Mouse (Mus musculus) naive thymus-derived CD4-positive, alpha-beta T cell, adult 2 months (primary cell): Measurements from ENCODE around the gene Fbxo4.

Experiments used
- DNase-seq: peaks from one replicate; pipeline ENCODE4 v3.0.0-alpha.2; 2011; ENCODE audit warnings: low read depth

Fbxo4 gene

DNA sequence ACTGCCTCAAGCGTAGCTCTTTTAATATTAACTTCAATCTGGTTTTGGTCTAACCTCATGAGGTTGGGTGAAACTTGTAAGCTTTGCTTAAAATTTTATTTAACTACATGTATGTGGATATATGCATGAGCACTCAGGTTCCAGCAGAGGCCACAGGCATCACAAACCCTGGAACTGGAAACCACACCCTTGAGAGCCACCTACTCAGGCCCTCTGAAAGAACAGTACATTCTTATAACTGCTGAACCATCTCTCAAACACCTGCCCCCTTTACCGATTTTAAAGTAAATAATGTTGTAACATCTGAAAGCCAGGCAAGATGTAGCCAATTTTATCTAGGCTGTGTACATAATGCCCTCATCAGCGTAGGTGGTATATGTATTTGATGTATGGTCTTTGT lies 498 bp upstream of the Fbxo4 start:
- DNase-seq: no peak

DNA sequence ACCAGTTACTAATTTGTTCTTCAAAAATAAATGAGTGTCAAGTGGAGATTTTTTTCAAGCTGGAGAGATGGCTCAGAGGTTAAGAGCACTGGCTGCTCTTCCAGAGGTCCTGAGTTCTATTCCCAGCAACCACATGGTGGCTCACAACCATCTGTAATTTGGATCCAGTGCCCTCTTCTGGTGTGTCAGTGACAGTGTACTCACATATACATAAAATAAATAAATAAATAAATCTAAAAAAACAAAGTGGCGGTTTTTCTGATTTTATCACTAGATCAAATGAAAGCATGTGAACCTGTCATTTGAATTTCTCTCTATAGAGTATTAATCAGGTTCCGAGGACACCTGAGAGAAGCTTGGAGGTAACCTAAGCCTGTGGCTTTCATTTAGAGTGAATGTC lies 1.1 kb downstream of the Fbxo4 start:
- peak; percentile 15 for DNase-seq

DNA sequence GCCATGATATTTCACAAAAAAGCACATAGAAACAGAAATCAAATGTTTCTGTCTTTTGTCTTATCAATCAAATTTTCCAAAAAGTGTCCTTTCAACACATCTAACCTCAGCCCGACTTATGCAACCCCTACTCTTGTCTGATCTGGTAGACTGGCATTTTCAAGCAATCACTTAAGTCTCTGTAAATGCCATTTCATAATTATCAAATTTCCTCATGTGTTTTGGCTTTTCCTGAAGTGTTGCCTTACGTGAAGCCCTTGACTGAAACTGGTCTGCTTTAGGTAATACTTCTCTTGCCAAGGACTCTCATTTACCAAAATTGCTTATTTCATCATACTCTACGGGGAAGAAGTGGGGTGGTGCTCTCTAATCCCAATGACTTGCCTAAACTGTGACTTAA lies 6.1 kb downstream of the Fbxo4 start:
- DNase-seq: no peak

DNA sequence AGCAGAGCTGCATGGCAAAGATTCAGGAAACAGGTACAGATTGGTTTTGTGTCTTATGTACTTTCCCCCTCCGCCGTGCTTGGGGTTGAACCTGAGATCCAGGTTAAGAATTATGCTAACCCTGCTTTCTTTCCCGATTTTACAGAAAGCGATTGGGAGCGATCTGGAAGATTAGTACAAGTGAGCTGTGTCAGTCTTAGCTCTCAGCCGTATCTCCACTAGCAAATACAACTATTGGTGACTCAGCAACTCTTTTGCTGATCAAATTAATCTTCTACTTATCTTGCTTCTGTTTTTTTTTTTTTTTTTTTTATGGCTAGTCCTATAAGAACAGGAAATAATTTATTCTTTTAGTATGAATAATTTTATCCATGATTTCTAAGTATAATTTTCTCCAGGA lies 9.2 kb downstream of the Fbxo4 start:
- no peak for DNase-seq

DNA sequence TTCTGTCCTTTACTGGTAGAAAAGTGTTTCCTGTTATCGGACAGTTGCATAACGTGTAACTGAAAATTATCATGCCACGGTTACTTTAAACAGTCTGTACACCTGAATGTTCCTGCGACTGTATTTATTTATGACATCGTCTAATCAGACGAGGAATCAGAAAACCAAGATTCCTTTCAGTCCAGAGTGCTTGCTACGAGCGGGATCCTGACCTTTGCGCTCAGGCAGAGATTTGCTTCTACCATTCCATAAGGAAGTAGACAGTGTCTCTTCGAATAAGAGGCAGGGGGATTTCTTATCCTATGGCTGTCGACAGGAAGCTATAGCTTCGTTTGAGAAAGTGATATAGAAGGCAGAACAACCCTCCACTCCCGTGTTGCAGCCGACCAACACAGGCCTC lies 9.6 kb downstream of the Fbxo4 start:
- DNase-seq: no peak

DNA sequence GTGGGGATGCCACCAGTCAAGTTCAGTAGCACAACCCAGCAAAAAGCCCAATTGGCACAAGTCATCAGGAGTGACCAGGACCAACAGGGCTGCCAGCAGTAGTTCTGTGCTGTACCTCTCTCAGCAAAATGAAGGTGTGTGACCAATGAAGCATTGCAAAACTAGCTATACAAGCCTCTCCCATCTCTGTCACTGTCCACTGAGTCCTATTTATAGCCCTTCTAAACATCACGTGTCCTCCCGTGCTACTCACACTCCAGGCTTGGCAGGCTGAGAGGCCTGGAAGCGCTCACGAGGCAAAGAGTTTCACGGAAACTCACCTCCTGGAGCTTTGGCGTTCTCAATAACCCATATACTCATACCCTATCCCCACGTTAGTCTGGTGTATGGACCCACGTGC lies 17.1 kb downstream of the Fbxo4 start:
- DNase-seq: no peak

DNA sequence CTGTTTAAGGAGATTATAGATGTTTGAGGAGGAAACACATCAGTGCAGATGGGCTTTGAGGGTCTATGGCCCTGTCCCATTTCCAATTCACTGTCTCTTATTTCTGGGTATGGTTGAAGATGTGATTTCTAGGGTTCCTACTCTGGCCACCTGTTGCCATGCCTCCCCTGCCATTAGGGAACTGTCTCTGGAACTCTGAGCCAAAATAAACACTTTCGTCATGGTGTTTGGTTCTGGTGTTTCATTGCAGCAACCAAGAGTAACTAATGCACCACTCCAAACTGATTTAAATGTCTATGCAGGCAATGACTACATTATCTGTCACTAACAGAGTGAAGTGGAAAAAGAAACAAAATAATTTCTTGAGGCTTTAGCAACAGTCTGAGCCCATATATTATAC lies 19.3 kb downstream of the Fbxo4 start:
- DNase-seq: no peak

DNA sequence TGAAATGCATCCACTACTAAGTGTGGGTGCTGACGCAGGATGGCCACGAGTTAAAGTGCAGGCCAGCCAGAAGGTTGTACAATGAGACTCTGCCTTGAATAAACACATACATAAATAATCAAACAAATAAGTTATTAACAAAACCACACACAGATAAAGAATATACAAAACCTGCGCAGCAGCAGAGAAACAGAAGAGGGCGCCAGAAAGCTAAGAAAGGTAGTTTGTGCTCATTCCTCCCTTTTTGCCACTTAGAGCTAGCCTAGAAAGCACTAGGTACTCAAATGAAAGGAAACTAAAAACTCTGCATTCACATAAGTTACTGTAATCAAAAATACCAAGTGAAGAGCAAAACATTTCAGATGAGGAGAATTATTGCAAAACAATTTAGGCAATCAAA lies 21.4 kb downstream of the Fbxo4 start:
- peak; percentile 76 for DNase-seq

DNA sequence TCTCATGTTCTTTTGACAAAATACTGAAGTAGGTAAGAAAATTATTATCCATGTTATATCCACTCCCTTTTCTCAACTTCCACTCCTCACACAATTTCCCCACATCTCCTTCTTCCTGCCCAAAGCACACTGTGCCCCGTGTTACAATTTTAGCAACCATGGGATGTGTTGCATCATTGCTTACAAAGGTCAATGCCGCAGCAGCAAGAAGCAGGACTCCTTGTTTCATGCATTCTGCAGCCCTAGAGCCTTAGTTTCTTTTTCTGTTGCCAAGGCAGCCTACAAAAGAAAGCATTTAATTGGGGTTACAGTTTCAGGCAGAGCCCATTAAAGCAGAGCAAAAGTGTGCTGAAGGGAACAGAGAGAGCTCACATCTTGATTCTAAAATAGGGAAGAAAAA lies 24.4 kb downstream of the Fbxo4 start:
- DNase-seq: no peak

DNA sequence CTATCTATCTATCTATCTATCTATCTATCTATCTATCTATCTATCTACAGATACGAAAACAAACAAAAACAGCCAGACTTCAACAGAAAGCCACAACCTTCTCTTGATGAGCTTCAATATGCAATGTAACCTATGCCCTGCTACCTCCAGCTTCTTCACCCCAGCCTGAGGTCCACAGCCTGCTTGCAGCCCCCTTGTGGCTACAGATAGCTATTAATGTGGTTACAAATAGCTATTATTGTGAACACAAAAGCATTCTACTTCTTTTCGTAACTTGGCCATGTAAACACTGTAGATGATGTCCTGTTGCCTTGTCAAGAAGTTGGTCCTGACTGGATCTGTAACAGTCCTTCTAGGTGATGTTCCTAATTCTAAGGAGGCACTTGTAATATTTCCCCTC lies 41.2 kb downstream of the Fbxo4 start:
- DNase-seq: no peak

DNA sequence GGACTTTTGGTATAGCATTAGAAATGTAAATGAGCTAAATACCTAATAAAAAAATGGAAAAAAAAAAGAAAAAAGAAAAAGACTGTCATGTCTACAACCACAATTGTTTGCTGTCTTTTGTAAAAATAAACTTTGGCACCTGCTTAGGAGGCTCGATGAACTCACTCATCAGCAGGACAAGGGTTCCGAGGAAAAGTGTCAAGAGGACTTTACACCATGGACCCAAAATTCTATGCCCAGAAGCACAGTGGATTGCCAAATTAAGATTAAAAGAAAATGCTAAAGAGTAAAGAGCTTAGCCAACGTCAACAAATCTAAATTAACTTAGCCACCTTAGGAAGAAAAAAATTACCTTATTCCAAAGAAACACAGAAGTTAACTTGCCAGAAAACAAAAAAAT lies 43.3 kb downstream of the Fbxo4 start:
- no peak for DNase-seq

DNA sequence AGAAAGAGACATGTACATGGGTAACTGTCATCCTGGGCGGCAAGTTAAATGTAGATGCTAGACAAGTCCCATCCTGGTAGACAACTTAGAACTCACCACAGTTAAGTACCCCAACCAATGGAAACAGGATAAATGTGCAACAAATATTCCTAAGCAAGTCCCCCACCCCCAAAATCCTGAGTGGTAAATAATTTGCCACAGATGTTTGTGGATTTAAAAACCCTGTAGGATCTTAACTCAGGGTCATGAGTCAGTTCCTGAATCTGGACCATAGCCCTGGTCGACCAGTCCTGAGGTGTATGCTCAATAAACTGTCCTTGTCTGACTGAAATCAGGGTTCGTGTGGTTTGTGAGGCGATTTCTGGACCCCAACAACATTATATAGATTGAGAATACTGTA lies 45.9 kb downstream of the Fbxo4 start:
- DNase-seq: no peak

DNA sequence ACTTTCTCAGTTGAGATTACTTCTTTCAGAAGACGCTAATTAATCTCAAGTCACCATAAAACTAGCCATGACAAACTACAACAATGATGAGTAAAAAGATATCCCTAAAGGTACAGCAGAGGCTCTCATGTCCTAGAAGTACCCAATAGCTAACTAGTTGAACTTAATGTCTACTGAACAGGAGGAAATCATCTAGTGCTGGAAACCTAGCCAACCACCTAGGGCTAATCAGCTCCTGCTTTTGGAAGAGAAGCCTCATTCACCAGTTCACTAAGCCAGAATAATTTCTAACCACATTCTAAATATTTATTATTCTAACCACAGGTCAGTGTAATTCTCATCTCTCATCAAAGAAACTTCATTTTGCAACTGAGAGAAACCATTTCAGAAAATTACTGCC lies 47.4 kb downstream of the Fbxo4 start:
- DNase-seq: no peak
